Comparison of ENCODE assay signal across 8 mouse cellular contexts in genomic region chr1:120155325-120155724, GRCm38 (mm10). TPM values are rescaled to one million over a fixed set of nuclear protein-coding genes. Genes with fewer than 3 reads are reported as not detected.
DNase-seq lines count a peak whose midpoint lies in the region; ATAC-seq and TF ChIP-seq lines count a peak whose summit lies in the region.

No protein-coding gene starts in this region.

- H3K27me3 ChIP-seq in midbrain, embryonic 10.5 days (ENCODE audit: low read depth, poor library complexity, severe bottlenecking) = no peaks in the 10 kb centered on the region
- H3K27me3 ChIP-seq in midbrain, embryonic 16.5 days (ENCODE audit: control insufficient read depth, insufficient read depth, low read depth, low read length) = no peaks in the 10 kb centered on the region

- no peaks in the 10 kb centered on the region for H3K4me1 ChIP-seq in midbrain, embryonic 10.5 days
- H3K4me1 ChIP-seq in midbrain, embryonic 16.5 days (ENCODE audit: control insufficient read depth, insufficient read depth, low read length) = no peaks in the 10 kb centered on the region
- no peaks in the 10 kb centered on the region for H3K4me1 ChIP-seq in olfactory bulb, adult 2 months (ENCODE audit: control insufficient read depth, insufficient read depth, low read length)

- WGBS in midbrain, embryonic 10.5 days = 31% methylated on average over 1 of the region's 1 CpGs
- 15% methylated on average over 1 of the region's 1 CpGs for WGBS in midbrain, embryonic 16.5 days
- WGBS in olfactory bulb, adult 2 months = 5% methylated on average over 1 of the region's 1 CpGs

- no peak overlapping the region for H3K9ac ChIP-seq in midbrain, embryonic 16.5 days (ENCODE audit: low read depth, low read length)

- H3K9me3 ChIP-seq in midbrain, embryonic 10.5 days (replicated peaks) = no peaks in the 10 kb centered on the region
- H3K9me3 ChIP-seq in midbrain, embryonic 16.5 days (replicated peaks; ENCODE audit: control insufficient read depth, low read length, poor library complexity, severe bottlenecking) = no peaks in the 10 kb centered on the region

- TF ChIP-seq POLR2A in olfactory bulb, adult 2 months (IDR thresholded peaks at IDR 0.05; ENCODE audit: insufficient read depth, low read depth, low read length) = no peak

- no peak for DNase-seq in frontal cortex, postnatal 25 days (ENCODE audit: low spot score in 2 of 2)
- peak; percentile 43 for DNase-seq in midbrain, embryonic 10.5 days (ENCODE audit: low spot score)
- DNase-seq in brain, adult 2 months (ENCODE audit: low read depth, low spot score) = peak; percentile 47
- peak; percentile 21 to 31 for DNase-seq in heart, postnatal 36 days
- DNase-seq in spleen, adult 18-20 months = no peak

- H3K27ac ChIP-seq in midbrain, embryonic 10.5 days (replicated peaks) = no peak overlapping the region
- no peak overlapping the region for H3K27ac ChIP-seq in midbrain, embryonic 16.5 days (ENCODE audit: low read length)
- H3K27ac ChIP-seq in olfactory bulb, adult 2 months (ENCODE audit: insufficient read depth, low read depth, low read length) = no peak overlapping the region

- intact Hi-C loops in heart, postnatal 36 days (cut with DNase I) = loop anchor here (1.0 to 2.0 kb wide), 2 partner anchors 57 to 123 kb away; no protein-coding TSS in a partner anchor

- no peak overlapping the region for H3K4me3 ChIP-seq in midbrain, embryonic 10.5 days
- no peak overlapping the region for H3K4me3 ChIP-seq in midbrain, embryonic 16.5 days (ENCODE audit: low read depth, low read length)
- H3K4me3 ChIP-seq in olfactory bulb, adult 2 months (ENCODE audit: insufficient read depth, low read depth, low read length) = no peak overlapping the region

- no peaks in the 10 kb centered on the region for H3K36me3 ChIP-seq in midbrain, embryonic 10.5 days
- H3K36me3 ChIP-seq in midbrain, embryonic 16.5 days (ENCODE audit: control insufficient read depth, insufficient read depth, low read length) = no peaks in the 10 kb centered on the region

- peak; percentile 53; the same call in 1 of the 2 replicates for TF ChIP-seq CTCF in olfactory bulb, adult 2 months (IDR thresholded peaks at IDR 0.05; ENCODE audit: insufficient read depth, low read depth, low read length)

- ATAC-seq in frontal cortex, adult (ENCODE audit: low TSS enrichment) = peak; percentile 44; the same call in 1 of the 2 replicates
- ATAC-seq in midbrain, embryonic 16.5 days = no peak

- no peak overlapping the region for H3K4me2 ChIP-seq in midbrain, embryonic 16.5 days (ENCODE audit: low read length)

RNA-seq across cellular contexts. Expression of gene 3110009E18Rik, which starts 34.3 kb away (rescaled TPM):
- polyA plus RNA-seq in midbrain, embryonic 10.5 days (2016; fragmentation: Nextera tagmentation; extraction: Ambion mirVana) = 22.3 and 27.2 TPM in 2 replicates
- 13.0 and 13.7 TPM in 2 replicates for polyA plus RNA-seq in midbrain, embryonic 16.5 days (2015; fragmentation: Nextera tagmentation; extraction: Ambion mirVana)
- total RNA-seq in heart, postnatal 36 days (2021) = 1 to 10 TPM; 4.3 to 7.5 TPM
- not detected in 2 replicates for polyA plus RNA-seq in olfactory bulb, adult 2 months (2012; ENCODE audit: insufficient read depth, insufficient read length, low replicate concordance, missing spikeins)

RNA-seq across cellular contexts. Expression of gene Dbi, which starts 34.4 kb away (rescaled TPM):
- 767 and 805 TPM in 2 replicates for polyA plus RNA-seq in midbrain, embryonic 10.5 days (2016; fragmentation: Nextera tagmentation; extraction: Ambion mirVana)
- polyA plus RNA-seq in midbrain, embryonic 16.5 days (2015; fragmentation: Nextera tagmentation; extraction: Ambion mirVana) = 901 and 1,233 TPM in 2 replicates
- 100 to 1,000 TPM; 268 to 306 TPM for total RNA-seq in heart, postnatal 36 days (2021)
- not detected in 2 replicates for polyA plus RNA-seq in olfactory bulb, adult 2 months (2012; ENCODE audit: insufficient read depth, insufficient read length, low replicate concordance, missing spikeins)

Comparison
In these comparisons a context has a peak if more than half of its experiments do, and no peak if none do; other contexts are left out.
1. DNase-seq: peak in midbrain, embryonic 10.5 days (single experiment), brain, adult 2 months (single experiment) and heart, postnatal 36 days (2 of 2); none in frontal cortex, postnatal 25 days (0 of 2) and spleen, adult 18-20 months (0 of 2).